Mouse (Mus musculus) embryonic stem cell, embryonic (primary cell): Measurements from ENCODE around the gene Trp53i13.

Experiments
- CTCF ChIA-PET, 4 experiments: fragments of 300-600 bp in 2 of 4; fragments of 350-600 bp in 2 of 4; sonication (Branson Sonifier 250); formaldehyde crosslinking; loops; one replicate each; lab custom pipeline; 2022; ENCODE audit warnings: inconsistent platforms in 2 of 4; lab: Charles Lee
- POLR2A ChIA-PET, 4 experiments: fragments of 300-600 bp in 2 of 4; fragments of 350-600 bp in 2 of 4; sonication (Branson Sonifier 250); formaldehyde crosslinking; loops; one replicate each; lab custom pipeline; 2022; ENCODE audit warnings: antibody characterized with exemption in 4 of 4, inconsistent platforms in 1 of 4; lab: Charles Lee

The Trp53i13 gene

DNA sequence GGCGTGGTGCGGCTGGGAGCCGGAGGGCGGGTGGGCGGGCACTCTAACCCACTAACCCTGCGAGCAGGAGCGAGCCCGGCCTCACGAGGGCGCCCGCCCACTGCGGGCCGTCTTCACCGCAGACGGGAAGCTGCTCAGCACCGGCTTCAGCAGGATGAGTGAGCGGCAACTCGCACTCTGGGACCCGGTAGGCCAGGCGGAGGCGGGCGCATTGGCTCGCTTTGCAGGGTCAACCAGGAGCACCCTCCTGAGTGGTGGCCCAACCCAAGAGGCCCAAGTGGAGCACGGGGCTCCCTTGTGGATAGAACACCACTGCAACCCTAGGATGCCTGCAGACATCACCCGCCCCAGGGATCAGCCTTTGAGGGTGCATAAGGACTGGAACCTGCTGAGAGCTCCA lies 48.6 kb downstream of the Trp53i13 start:
- ChIA-PET CTCF (interaction anchor here (0.6 to 2.7 kb wide), 55 partner anchors 9 to 1446 kb away, joined by 3 to 23 read pairs (median 4); partner anchors contain the start of genes Ssh2 (in 2 of the 4), Abhd15 (in 1 of the 4), Ankrd13b (in 1 of the 4) and Git1 (in 1 of the 4)), POLR2A (interaction anchor here in 3 of 4 experiments (0.6 to 2.6 kb wide), 23 partner anchors 9 to 999 kb away, joined by 3 to 13 read pairs (median 3); partner anchors contain the start of genes Ankrd13b (in 1 of the 3) and Taok1 (in 1 of the 3))

GRCm38 (mm10) chr11:77466544-77466943 lies 49.2 kb downstream of the Trp53i13 start:
- CTCF ChIA-PET, result interaction anchor here (0.8 to 2.7 kb wide), 22 partner anchors 10 to 469 kb away, joined by 3 to 22 read pairs (median 8); partner anchors contain the start of genes Ankrd13b (in 1 of the 4), Slc6a4 (in 1 of the 4) and Ssh2 (in 1 of the 4)
- POLR2A ChIA-PET, result interaction anchor here in 3 of 4 experiments (0.6 to 2.6 kb wide), 15 partner anchors 9 to 368 kb away, joined by 3 to 13 read pairs (median 3); partner anchors contain the start of genes Ankrd13b (in 1 of the 3) and Taok1 (in 1 of the 3)

GRCm38 (mm10) chr11:77465111-77465510 lies 50.7 kb downstream of the Trp53i13 start:
- POLR2A ChIA-PET, result interaction anchor here in 1 of 4 experiments (1.4 kb wide), 1 partner anchor 143 kb away, joined by 4 read pairs; the partner anchor contains the start of gene Taok1
- CTCF ChIA-PET, result interaction anchor here in 1 of 4 experiments (0.6 kb wide), 1 partner anchor 126 kb away, joined by 5 read pairs; no protein-coding TSS in a partner anchor

GRCm38 (mm10) chr11:77464684-77465083 lies 51.1 kb downstream of the Trp53i13 start:
- CTCF ChIA-PET, result no interaction called here

GRCm38 (mm10) chr11:77463786-77464185 lies 52.0 kb downstream of the Trp53i13 start:
- CTCF ChIA-PET, result no interaction called here
- POLR2A ChIA-PET, result interaction anchor here in 1 of 4 experiments (0.6 kb wide), 1 partner anchor 64 kb away, joined by 4 read pairs; no protein-coding TSS in a partner anchor

More at GRCm38 (mm10) chr11:77464684-77465083, 51.1 kb downstream of the Trp53i13 start:
- POLR2A ChIA-PET, result no interaction called here

DNA sequence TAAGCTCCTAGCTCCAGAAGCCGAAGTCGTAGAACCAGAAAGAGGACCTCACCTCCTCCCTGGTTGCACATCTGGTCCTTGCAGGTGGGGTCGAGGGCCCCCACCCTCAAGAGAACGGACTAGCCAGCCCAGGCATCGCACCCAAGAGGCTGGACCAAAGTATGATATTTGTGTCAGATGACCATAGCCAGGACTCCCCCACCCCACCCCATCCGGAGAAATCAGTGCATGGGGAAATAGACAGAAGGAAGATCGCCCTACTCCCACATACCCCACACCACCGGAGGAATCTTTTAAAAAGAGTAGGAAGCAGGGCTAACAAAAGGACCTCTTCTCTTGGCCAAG lies 52.7 kb downstream of the Trp53i13 start:
- POLR2A ChIA-PET, result interaction anchor here in 2 of 4 experiments (0.7 to 3.2 kb wide), 4 partner anchors 16 to 30 kb away, joined by 3 to 16 read pairs (median 3); partner anchors contain the start of gene Git1 (in 1 of the 2)

DNA sequence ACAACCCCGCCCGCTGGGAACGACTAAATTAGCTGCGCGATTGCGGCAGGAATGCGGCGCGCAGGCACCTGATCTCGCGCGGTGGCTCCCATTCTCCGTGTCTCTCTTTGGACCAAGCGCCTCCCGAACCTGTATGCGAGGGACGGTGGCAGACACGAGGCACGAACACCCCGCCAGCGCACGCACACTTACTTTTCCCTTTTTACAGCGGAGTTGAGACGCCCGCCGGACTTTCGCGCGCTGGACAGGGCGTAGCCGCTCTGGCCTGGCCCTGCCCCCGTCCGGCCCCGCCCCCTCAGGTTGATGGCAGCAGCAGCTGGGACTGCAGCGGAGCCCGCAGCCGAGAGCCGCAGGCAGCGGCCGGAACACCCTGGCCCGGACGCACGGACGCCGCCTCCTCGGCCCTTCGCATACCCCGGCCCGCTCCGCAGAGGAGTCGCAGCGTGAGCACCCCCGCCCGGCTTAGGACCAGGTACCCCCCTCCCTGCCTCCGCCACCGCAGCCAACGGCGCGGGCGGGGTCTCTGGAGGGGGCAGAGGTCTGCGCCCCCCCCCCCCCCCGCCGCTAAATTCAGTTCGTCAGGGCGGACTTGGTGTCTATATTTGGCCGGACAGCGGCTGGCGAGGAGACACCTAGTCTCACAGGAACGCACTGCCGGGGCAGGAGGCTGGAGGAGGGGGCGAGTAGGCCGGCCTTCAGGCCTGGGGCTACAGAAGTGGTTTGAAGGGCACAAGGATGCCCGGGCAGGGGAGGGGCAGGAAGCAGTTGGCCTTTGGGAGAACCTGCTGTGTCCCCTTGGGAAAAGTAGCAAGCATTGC lies 53.3 kb downstream of the Trp53i13 start, which contains the start of gene Coro6:
Gene Coro6, plus strand, starts transcription at position 129 of the 818 bp plus-strand sequence.
- ChIA-PET POLR2A (interaction anchor here in 2 of 4 experiments (0.7 to 3.2 kb wide), 6 partner anchors 13 to 50 kb away, joined by 3 to 16 read pairs (median 3); partner anchors contain the start of gene Git1 (in 1 of the 2)), CTCF (interaction anchor here in 3 of 4 experiments (0.5 to 1.7 kb wide), 4 partner anchors 16 to 465 kb away, joined by 3 to 5 read pairs (median 4); no protein-coding TSS in a partner anchor)

More for the DNA sequence above, 52.7 kb downstream of the Trp53i13 start:
- CTCF ChIA-PET, result interaction anchor here in 3 of 4 experiments (0.5 to 1.7 kb wide), 4 partner anchors 17 to 466 kb away, joined by 3 to 5 read pairs (median 4); no protein-coding TSS in a partner anchor

DNA sequence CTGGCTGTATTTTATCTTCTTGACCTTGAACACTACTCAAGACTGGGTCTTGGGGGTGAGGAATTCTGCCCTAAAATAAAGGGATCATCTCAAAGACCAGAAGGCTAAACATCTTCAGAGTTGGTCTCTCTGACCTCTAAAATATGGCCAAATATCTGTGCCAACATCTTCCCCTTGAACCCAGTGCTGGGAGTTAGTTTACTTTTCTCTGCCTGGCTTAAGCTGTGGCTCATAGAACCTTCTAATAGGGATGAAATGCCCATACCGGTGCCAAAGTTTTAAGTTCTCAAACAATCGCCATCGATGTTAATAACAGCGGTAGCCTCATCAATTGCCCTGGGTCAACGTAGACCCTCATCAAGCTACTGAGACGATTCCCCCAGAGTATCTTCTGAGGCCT lies 53.9 kb downstream of the Trp53i13 start:
- POLR2A ChIA-PET, result interaction anchor here in 3 of 4 experiments (0.5 to 3.2 kb wide), 5 partner anchors 13 to 55 kb away, joined by 3 to 16 read pairs (median 3); partner anchors contain the start of gene Git1 (in 1 of the 3)
- CTCF ChIA-PET, result interaction anchor here in 1 of 4 experiments (1.7 kb wide), 1 partner anchor 35 kb away, joined by 4 read pairs; no protein-coding TSS in a partner anchor
